Mouse (Mus musculus) brain, embryonic 14.5 days (tissue): Measurements from ENCODE around the gene Msrb3.

ENCODE experiments used
- CTCF ChIP-seq: fragments of 200-500 bp; IDR thresholded peaks from 2 replicates; pipeline ENCODE4 v1.5.1; 2012; ENCODE audit warnings: inconsistent platforms, mild to moderate bottlenecking, moderate library complexity, borderline replicate concordance; ENCODE audit not compliant: insufficient read depth, insufficient read length; ENCODE audit errors: extremely low read depth
- POLR2A ChIP-seq: fragments of 200-500 bp; IDR thresholded peaks from 2 replicates; pipeline ENCODE4 v1.6.1; 2012; ENCODE audit warnings: mild to moderate bottlenecking, inconsistent platforms, borderline replicate concordance; ENCODE audit not compliant: poor library complexity, insufficient read depth, insufficient read length, severe bottlenecking; ENCODE audit errors: extremely low read depth

DNA sequence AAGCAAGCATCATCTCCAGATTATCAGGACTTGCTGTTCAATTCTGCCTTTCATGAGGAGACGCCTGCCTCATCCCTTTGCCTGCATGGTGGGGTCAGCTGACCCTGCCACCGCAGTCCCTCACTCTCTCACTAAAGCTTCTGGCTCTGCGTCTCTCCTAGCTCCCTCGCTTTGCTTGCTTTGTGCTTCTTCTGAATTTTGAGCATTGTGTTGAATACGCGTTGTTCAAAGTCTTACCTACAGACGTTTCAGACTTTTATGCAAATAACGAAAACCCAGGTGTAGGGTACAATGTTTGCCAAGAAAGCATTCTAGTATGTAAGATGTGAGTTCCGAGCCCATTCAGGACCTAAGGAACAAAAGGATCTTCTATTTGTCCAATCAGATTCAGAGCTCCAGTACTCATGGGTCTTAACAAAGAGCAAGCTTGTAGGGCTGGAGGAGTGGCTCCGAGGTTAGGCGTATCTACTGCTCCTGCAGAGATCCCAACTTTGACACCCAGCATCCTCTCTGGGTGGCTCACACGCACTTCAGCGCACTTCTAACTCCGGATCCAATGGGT lies 162.3 kb downstream of the Msrb3 start:
- TF ChIP-seq POLR2A (no peak), CTCF (no peak)
